Mouse (Mus musculus) testis, adult 2 months (tissue): ENCODE results near the gene Mettl8. TPM values are rescaled to one million over a fixed set of nuclear protein-coding genes. Genes with fewer than 3 reads are reported as not detected.

Source experiments
- H3K27ac ChIP-seq: fragments of 200-500 bp; 2 replicates; pipeline ENCODE4 v1.5.1; 2012; ENCODE audit warnings: low read depth, low read length; ENCODE audit not compliant: control insufficient read depth, insufficient read depth
- H3K27me3 ChIP-seq: fragments of 200-500 bp; 2 replicates; pipeline ENCODE4 v1.6.1; 2012; ENCODE audit warnings: mild to moderate bottlenecking, low read length, moderate library complexity; ENCODE audit not compliant: control insufficient read depth, insufficient read depth
- H3K36me3 ChIP-seq: fragments of 200-500 bp; 2 replicates; pipeline ENCODE4 v1.6.1; 2012; ENCODE audit warnings: mild to moderate bottlenecking, low read length; ENCODE audit not compliant: control insufficient read depth, insufficient read depth
- H3K4me1 ChIP-seq: fragments of 200-500 bp; 2 replicates; pipeline ENCODE4 v1.6.1; 2012; ENCODE audit warnings: low read length; ENCODE audit not compliant: control insufficient read depth, insufficient read depth
- H3K4me3 ChIP-seq: fragments of 200-500 bp; 2 replicates; pipeline ENCODE4 v1.5.1; 2012; ENCODE audit warnings: low read depth, mild to moderate bottlenecking, low read length, moderate library complexity, mixed read lengths; ENCODE audit not compliant: control insufficient read depth
- CTCF ChIP-seq: fragments of 200-500 bp; IDR thresholded peaks from 2 replicates; pipeline ENCODE4 v1.5.1; 2012; ENCODE audit warnings: low read depth, mild to moderate bottlenecking, inconsistent platforms, low read length, moderate library complexity; ENCODE audit not compliant: control insufficient read depth, insufficient read depth, insufficient replicate concordance
- POLR2A ChIP-seq: fragments of 200-500 bp; IDR thresholded peaks from 2 replicates; pipeline ENCODE4 v1.6.1; 2012; ENCODE audit warnings: low read depth, mild to moderate bottlenecking, inconsistent platforms, low read length, moderate library complexity; ENCODE audit not compliant: control insufficient read depth
- polyA plus RNA-seq: library from polyadenylated mRNA; depleted of rRNA; stranded (reverse); fragments of >200 nt; gene quantifications from 2 replicates; pipeline ENCODE4 v1.2.3, GENCODE M21; 2012; rRNA removed

The Mettl8 gene
- polyA plus RNA-seq, 1 experiment: 2.6 TPM

DNA sequence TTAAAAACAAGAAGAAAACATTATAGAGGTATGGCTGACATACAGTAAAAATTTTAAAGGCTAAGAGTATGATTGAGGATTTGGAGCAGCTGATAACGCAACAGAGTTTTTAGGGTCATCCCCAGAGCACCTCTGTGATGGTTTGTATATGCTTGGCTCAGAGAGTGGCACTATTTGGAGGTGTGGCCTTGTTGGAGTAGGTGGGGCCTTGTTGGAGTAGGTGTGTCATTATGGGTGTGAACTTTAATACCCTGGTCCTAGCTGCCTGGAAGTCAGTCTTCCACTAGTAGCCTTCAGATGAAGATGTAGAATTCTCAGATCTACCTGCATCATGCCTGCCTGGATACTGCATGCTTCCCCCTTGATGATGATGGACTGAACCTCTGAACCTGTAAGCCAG is 131.3 kb downstream of the Mettl8 start:
- H3K27me3 ChIP-seq: no peaks in the 10 kb centered on the region
- H3K4me1 ChIP-seq: no peaks in the 10 kb centered on the region; the same call in 1 of the 2 replicates
- H3K36me3 ChIP-seq: no peaks in the 10 kb centered on the region
- TF ChIP-seq CTCF: no peak
- no peak for TF ChIP-seq POLR2A
- no peak overlapping the region for H3K4me3 ChIP-seq
- H3K27ac ChIP-seq: no peak overlapping the region

DNA sequence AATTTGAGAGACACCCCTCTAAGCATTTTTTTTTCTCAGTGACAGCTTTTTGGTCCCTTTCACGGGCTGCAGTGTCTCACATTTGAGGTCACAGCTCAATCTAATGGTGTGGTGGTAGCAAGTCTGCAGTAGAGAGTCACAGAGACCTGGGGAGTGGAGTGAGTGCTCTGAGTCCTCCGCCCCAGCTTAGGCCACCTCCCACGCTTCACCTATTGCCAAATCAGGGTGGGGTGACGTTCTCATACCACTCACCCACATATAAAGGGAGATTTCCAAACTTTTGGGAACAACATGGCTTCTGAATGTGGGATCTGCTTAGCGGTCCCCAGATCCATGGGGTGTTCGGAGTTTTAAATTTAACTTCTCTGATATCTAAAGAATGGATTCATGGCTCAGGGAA is 132.6 kb downstream of the Mettl8 start:
- H3K36me3 ChIP-seq: no peaks in the 10 kb centered on the region
- H3K4me1 ChIP-seq: no peaks in the 10 kb centered on the region; the same call in 1 of the 2 replicates
- no peaks in the 10 kb centered on the region for H3K27me3 ChIP-seq
- H3K27ac ChIP-seq: no peak overlapping the region
- no peak for TF ChIP-seq CTCF
- no peak for TF ChIP-seq POLR2A
- no peak overlapping the region for H3K4me3 ChIP-seq

- no peaks in the 10 kb centered on the region for H3K27me3 ChIP-seq
- no peaks in the 10 kb centered on the region; the same call in 1 of the 2 replicates for H3K4me1 ChIP-seq
- TF ChIP-seq CTCF: no peak
- TF ChIP-seq POLR2A: no peak
- no peaks in the 10 kb centered on the region for H3K36me3 ChIP-seq
- H3K27ac ChIP-seq: no peak overlapping the region
- no peak overlapping the region for H3K4me3 ChIP-seq
These were observed 134.3 kb downstream of the Mettl8 start for GRCm38 (mm10) chr2:70920937-70921596.

DNA sequence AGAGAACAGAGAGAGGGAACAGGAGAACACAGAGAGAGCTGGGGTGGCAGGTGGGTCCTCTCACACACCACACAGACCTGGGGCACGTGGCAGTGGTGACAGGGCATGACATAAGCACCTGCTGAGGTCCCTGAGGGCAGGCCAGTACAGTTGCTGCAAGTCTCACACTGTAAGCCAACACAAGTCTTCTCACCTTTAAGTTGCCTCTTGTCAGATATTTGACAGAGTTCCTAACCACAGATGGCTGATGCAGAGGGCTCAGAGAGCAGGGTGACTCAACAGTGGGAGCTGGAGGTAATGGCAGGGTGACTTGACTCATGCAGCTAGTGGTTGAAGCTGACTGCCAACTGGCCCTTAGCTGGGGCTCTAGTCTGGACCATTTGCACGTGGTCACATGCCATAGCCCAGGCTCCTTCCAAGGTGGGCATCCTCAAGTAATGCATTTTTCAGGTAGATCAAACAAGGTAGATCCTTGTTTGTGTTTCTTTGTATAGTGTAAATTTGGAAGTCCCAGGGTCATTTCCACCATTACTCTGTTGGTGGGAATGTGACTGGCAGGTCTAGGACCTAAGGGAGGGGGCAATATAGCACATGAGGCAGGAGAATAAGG is 135.4 kb downstream of the Mettl8 start:
- Histone ChIP-seq H3K4me3 (no peak overlapping the region), H3K27ac (no peak overlapping the region), H3K36me3 (no peaks in the 10 kb centered on the region), H3K27me3 (no peaks in the 10 kb centered on the region), H3K4me1 (no peaks in the 10 kb centered on the region; the same call in 1 of the 2 replicates)
- TF ChIP-seq POLR2A (no peak), CTCF (no peak)

DNA sequence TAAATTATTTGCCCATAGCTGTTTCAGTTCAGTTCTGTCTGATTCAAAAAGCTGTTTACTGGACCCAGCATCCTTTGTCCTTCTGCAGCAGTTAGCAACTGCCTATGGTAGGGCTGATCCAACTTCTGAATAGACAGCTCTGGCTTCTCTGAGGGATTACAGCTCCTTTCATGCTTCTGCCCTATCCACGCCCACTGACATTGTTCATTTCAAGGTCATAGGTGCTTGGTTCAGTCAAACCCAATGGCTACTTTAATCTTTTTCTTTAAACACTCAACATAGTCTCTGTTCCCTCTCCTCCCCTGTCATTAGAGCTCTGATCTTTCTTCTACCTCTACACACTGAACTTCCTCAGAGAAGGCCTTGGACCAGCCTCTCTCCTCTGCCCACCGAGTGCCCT is 136.9 kb downstream of the Mettl8 start:
- TF ChIP-seq CTCF: no peak
- TF ChIP-seq POLR2A: no peak
- H3K27me3 ChIP-seq: no peaks in the 10 kb centered on the region
- no peaks in the 10 kb centered on the region for H3K36me3 ChIP-seq
- H3K4me1 ChIP-seq: no peaks in the 10 kb centered on the region; the same call in 1 of the 2 replicates
- no peak overlapping the region for H3K27ac ChIP-seq
- no peak overlapping the region for H3K4me3 ChIP-seq

Other genes starting within 250 kb of the Mettl8 start
- gene Tlk1, start 229.9 kb downstream of the Mettl8 start, polyA plus RNA-seq: 5.8 and 7.3 TPM in 2 replicates
- gene Dcaf17, start 255 bp downstream of the Mettl8 start, polyA plus RNA-seq: 7.2 and 11.7 TPM in 2 replicates
- 1.9 and 2.5 TPM in 2 replicates for gene Cybrd1, start 62.3 kb upstream of the Mettl8 start, polyA plus RNA-seq
- gene Dync1i2, start 156.1 kb upstream of the Mettl8 start, polyA plus RNA-seq: 40.6 and 46.5 TPM in 2 replicates